Mouse (Mus musculus): ENCODE results near the gene Hist1h3b. TPM values are rescaled to one million over a fixed set of nuclear protein-coding genes. Genes with fewer than 3 reads are reported as not detected.
A peak's percentile ranks its signal among the peaks of the same experiment; 100 is the strongest.
"Not testable (repeated sequence)": the region's sequence is repeated elsewhere in the genome, so short reads cannot be mapped to it uniquely, and the experiment has no call there.

Hist1h3b gene
- total RNA-seq, 2 experiments from 2014 or later = 179 to 251 TPM

DNA sequence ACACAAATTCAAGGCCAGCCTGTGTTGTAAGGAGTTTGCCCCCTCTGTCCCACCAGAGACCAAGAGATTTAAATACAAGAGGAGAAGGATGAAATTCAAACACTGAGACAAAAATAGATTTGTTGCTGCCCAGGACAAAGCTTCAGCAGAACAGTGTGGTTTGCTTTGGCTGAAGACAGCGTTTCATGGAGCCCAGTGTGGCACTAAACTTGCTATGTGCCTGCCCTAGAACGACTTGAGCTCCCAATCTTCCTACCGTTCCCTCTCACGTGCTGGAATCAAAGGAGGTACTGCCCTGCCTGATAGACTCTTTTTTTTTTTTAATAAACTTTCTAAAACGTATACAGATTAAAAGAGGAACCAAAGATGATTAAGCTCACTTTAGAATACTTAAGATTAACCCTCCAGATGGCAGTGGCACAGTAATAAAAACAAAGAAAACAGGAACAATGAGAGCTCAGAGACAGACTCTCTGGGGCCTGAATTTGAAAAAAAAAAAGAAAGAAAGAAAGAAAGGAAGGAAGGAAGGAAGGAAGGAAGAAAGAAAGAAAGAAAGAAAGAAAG lies 16.8 kb downstream of the Hist1h3b start:
- ATAC-seq (replicated peaks; ENCODE audit: low FRiP score, poor library complexity, severe bottlenecking) = no peak

GRCm38 (mm10) chr13:23769613-23770012 lies 17.5 kb downstream of the Hist1h3b start, which contains the start of gene Trim38:
Trim38 (plus strand) TSS chr13:23769913.
- ATAC-seq (replicated peaks; ENCODE audit: low FRiP score, poor library complexity, severe bottlenecking) = not testable (repeated sequence)

- peak; percentile 98 for ATAC-seq (replicated peaks; ENCODE audit: low FRiP score, poor library complexity, severe bottlenecking)
These were observed 20.7 kb downstream of the Hist1h3b start for GRCm38 (mm10) chr13:23772561-23773313.

- ATAC-seq (replicated peaks; ENCODE audit: low FRiP score, poor library complexity, severe bottlenecking) = 0 out of 2 replicates have a peak, but pooled peaks have one; percentile 53
These were observed 26.3 kb downstream of the Hist1h3b start for GRCm38 (mm10) chr13:23778339-23778738.

- no peak for ATAC-seq (replicated peaks; ENCODE audit: low FRiP score, poor library complexity, severe bottlenecking)
These were observed 27.0 kb downstream of the Hist1h3b start for GRCm38 (mm10) chr13:23779025-23779424.

DNA sequence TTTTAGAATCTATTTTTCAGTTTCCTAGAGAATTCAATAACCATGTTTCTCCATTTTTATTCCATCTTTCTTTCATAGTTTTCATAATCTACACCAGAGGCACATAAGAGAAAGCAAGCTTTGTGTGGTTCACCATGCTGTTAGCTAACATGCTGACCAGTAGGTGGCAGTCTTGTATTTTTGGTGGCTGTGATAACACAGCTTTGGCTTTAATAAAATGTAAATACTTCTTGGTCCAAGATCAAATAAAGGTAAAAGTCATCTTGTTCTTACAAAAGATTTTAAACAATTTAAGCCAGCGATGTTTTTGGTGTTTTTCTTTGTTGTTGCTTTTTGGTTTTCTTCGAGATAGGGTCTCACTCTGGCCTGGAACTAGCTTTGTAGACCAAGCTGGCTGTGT lies 40.5 kb downstream of the Hist1h3b start:
- ATAC-seq (replicated peaks; ENCODE audit: low FRiP score, poor library complexity, severe bottlenecking) = peak; percentile 87

DNA sequence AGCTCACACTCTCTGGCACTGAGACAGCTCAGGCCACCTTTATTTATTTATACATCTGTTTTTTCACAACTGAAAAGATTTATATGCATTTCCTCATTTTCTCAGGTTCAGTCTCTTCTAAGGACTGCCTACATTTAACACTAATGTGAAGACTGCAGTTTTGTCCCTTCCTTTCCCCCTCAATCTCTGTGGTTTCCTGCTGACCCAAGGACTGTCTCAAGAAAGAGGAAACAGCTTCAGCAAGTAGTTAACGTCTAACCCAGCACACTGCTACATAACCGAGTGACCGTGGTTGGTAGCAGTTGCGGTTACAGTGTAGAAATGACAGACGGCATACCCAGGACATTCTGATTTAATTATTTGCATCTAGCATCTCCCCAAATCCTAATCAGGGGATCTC lies 47.3 kb downstream of the Hist1h3b start:
- ATAC-seq (replicated peaks; ENCODE audit: low FRiP score, poor library complexity, severe bottlenecking) = no peak

Other genes with a start within 250 kb of the Hist1h3b start
Only the 30 nearest of the 37 such genes appear.
- gene Hist1h1d, start 199.0 kb upstream of the Hist1h3b start, total RNA-seq (2015; ENCODE audit: low replicate concordance) = 14.6 and 16.7 TPM in 2 replicates
- 170 and 238 TPM in 2 replicates for gene Hist1h1d, start 199.0 kb upstream of the Hist1h3b start, total RNA-seq (2017; ENCODE audit: low replicate concordance)
- 37.3 and 49.5 TPM in 2 replicates for gene Hist1h3e, start 189.9 kb upstream of the Hist1h3b start, total RNA-seq (2015; ENCODE audit: low replicate concordance)
- 84.7 and 92.0 TPM in 2 replicates for gene Hist1h3e, start 189.9 kb upstream of the Hist1h3b start, total RNA-seq (2017; ENCODE audit: low replicate concordance)
- gene Hist1h2ae, start 181.0 kb upstream of the Hist1h3b start, total RNA-seq (2015; ENCODE audit: low replicate concordance) = 1.7 TPM in 1 of 2 replicates, not detected in the other
- 122 and 175 TPM in 2 replicates for gene Hist1h2ae, start 181.0 kb upstream of the Hist1h3b start, total RNA-seq (2017; ENCODE audit: low replicate concordance)
- gene Hist1h2bg, start 180.9 kb upstream of the Hist1h3b start, total RNA-seq (2015; ENCODE audit: low replicate concordance) = 170 and 206 TPM in 2 replicates
- gene Hist1h2bg, start 180.9 kb upstream of the Hist1h3b start, total RNA-seq (2017; ENCODE audit: low replicate concordance) = 470 and 670 TPM in 2 replicates
- gene Hist1h2bf, start 178.1 kb upstream of the Hist1h3b start, total RNA-seq (2015; ENCODE audit: low replicate concordance) = 208 and 222 TPM in 2 replicates
- 253 and 407 TPM in 2 replicates for gene Hist1h2bf, start 178.1 kb upstream of the Hist1h3b start, total RNA-seq (2017; ENCODE audit: low replicate concordance)
- not detected in 2 replicates for gene Hist1h2ad, start 177.9 kb upstream of the Hist1h3b start, total RNA-seq (2015; ENCODE audit: low replicate concordance)
- 370 and 678 TPM in 2 replicates for gene Hist1h2ad, start 177.9 kb upstream of the Hist1h3b start, total RNA-seq (2017; ENCODE audit: low replicate concordance)
- gene Hist1h3d, start 176.5 kb upstream of the Hist1h3b start, total RNA-seq (2015; ENCODE audit: low replicate concordance) = 52.8 and 69.6 TPM in 2 replicates
- 50.4 and 63.8 TPM in 2 replicates for gene Hist1h3d, start 176.5 kb upstream of the Hist1h3b start, total RNA-seq (2017; ENCODE audit: low replicate concordance)
- 243 and 262 TPM in 2 replicates for gene Hist1h4d, start 170.7 kb upstream of the Hist1h3b start, total RNA-seq (2015; ENCODE audit: low replicate concordance)
- 403 and 449 TPM in 2 replicates for gene Hist1h4d, start 170.7 kb upstream of the Hist1h3b start, total RNA-seq (2017; ENCODE audit: low replicate concordance)
- gene Hist1h2be, start 131.1 kb upstream of the Hist1h3b start, total RNA-seq (2015; ENCODE audit: low replicate concordance) = 6.7 and 17.6 TPM in 2 replicates
- gene Hist1h2be, start 131.1 kb upstream of the Hist1h3b start, total RNA-seq (2017; ENCODE audit: low replicate concordance) = 69.9 and 74.3 TPM in 2 replicates
- 468 and 530 TPM in 2 replicates for gene Hist1h1e, start 129.7 kb upstream of the Hist1h3b start, total RNA-seq (2015; ENCODE audit: low replicate concordance)
- gene Hist1h1e, start 129.7 kb upstream of the Hist1h3b start, total RNA-seq (2017; ENCODE audit: low replicate concordance) = 717 and 954 TPM in 2 replicates
- 5.6 and 12.3 TPM in 2 replicates for gene Hist1h2ac, start 68.3 kb upstream of the Hist1h3b start, total RNA-seq (2015; ENCODE audit: low replicate concordance)
- gene Hist1h2ac, start 68.3 kb upstream of the Hist1h3b start, total RNA-seq (2017; ENCODE audit: low replicate concordance) = 55.5 and 70.6 TPM in 2 replicates
- 44.9 and 49.2 TPM in 2 replicates for gene Hist1h2bc, start 68.1 kb upstream of the Hist1h3b start, total RNA-seq (2015; ENCODE audit: low replicate concordance)
- gene Hist1h2bc, start 68.1 kb upstream of the Hist1h3b start, total RNA-seq (2017; ENCODE audit: low replicate concordance) = 164 and 206 TPM in 2 replicates
- gene Hist1h1t, start 56.5 kb upstream of the Hist1h3b start, total RNA-seq (2015; ENCODE audit: low replicate concordance) = not detected in 2 replicates
- 1.9 and 2.0 TPM in 2 replicates for gene Hist1h1t, start 56.5 kb upstream of the Hist1h3b start, total RNA-seq (2017; ENCODE audit: low replicate concordance)
- 59.8 and 77.5 TPM in 2 replicates for gene Hist1h4c, start 53.8 kb upstream of the Hist1h3b start, total RNA-seq (2015; ENCODE audit: low replicate concordance)
- gene Hist1h4c, start 53.8 kb upstream of the Hist1h3b start, total RNA-seq (2017; ENCODE audit: low replicate concordance) = 249 and 402 TPM in 2 replicates
- 5.0 and 17.9 TPM in 2 replicates for gene Hfe, start 41.4 kb upstream of the Hist1h3b start, total RNA-seq (2015; ENCODE audit: low replicate concordance)
- 2.0 and 4.5 TPM in 2 replicates for gene Hfe, start 41.4 kb upstream of the Hist1h3b start, total RNA-seq (2017; ENCODE audit: low replicate concordance)
- gene Hist1h1c, start 13.5 kb upstream of the Hist1h3b start, total RNA-seq (2015; ENCODE audit: low replicate concordance) = 188 and 215 TPM in 2 replicates
- 1,447 and 1,942 TPM in 2 replicates for gene Hist1h1c, start 13.5 kb upstream of the Hist1h3b start, total RNA-seq (2017; ENCODE audit: low replicate concordance)
- gene Hist1h3c, start 6.7 kb upstream of the Hist1h3b start, total RNA-seq (2015; ENCODE audit: low replicate concordance) = 41.1 and 59.8 TPM in 2 replicates
- gene Hist1h3c, start 6.7 kb upstream of the Hist1h3b start, total RNA-seq (2017; ENCODE audit: low replicate concordance) = 178 and 330 TPM in 2 replicates
- 79.4 and 128 TPM in 2 replicates for gene Hist1h2bb, start 5.5 kb upstream of the Hist1h3b start, total RNA-seq (2015; ENCODE audit: low replicate concordance)
- 1,415 and 1,638 TPM in 2 replicates for gene Hist1h2bb, start 5.5 kb upstream of the Hist1h3b start, total RNA-seq (2017; ENCODE audit: low replicate concordance)
- 12.5 and 24.5 TPM in 2 replicates for gene Hist1h2ab, start 1.1 kb upstream of the Hist1h3b start, total RNA-seq (2015; ENCODE audit: low replicate concordance)
- 1,181 and 1,326 TPM in 2 replicates for gene Hist1h2ab, start 1.1 kb upstream of the Hist1h3b start, total RNA-seq (2017; ENCODE audit: low replicate concordance)
- gene Hist1h4b, start 4.7 kb downstream of the Hist1h3b start, total RNA-seq (2015; ENCODE audit: low replicate concordance) = 50.5 and 52.2 TPM in 2 replicates
- gene Hist1h4b, start 4.7 kb downstream of the Hist1h3b start, total RNA-seq (2017; ENCODE audit: low replicate concordance) = 150 and 446 TPM in 2 replicates
- 15.4 and 15.7 TPM in 2 replicates for gene Hist1h4a, start 9.0 kb downstream of the Hist1h3b start, total RNA-seq (2015; ENCODE audit: low replicate concordance)
- 211 and 254 TPM in 2 replicates for gene Hist1h4a, start 9.0 kb downstream of the Hist1h3b start, total RNA-seq (2017; ENCODE audit: low replicate concordance)
- 26.3 and 29.6 TPM in 2 replicates for gene Hist1h3a, start 10.1 kb downstream of the Hist1h3b start, total RNA-seq (2015; ENCODE audit: low replicate concordance)
- 171 and 175 TPM in 2 replicates for gene Hist1h3a, start 10.1 kb downstream of the Hist1h3b start, total RNA-seq (2017; ENCODE audit: low replicate concordance)
- gene Hist1h1a, start 11.4 kb downstream of the Hist1h3b start, total RNA-seq (2015; ENCODE audit: low replicate concordance) = 106 and 128 TPM in 2 replicates
- gene Hist1h1a, start 11.4 kb downstream of the Hist1h3b start, total RNA-seq (2017; ENCODE audit: low replicate concordance) = 1,089 and 2,054 TPM in 2 replicates
- gene Trim38, start 17.6 kb downstream of the Hist1h3b start, total RNA-seq (2015; ENCODE audit: low replicate concordance) = not detected in 2 replicates
- not detected in 2 replicates for gene Trim38, start 17.6 kb downstream of the Hist1h3b start, total RNA-seq (2017; ENCODE audit: low replicate concordance)
- not detected in 2 replicates for gene Slc17a2, start 54.7 kb downstream of the Hist1h3b start, total RNA-seq (2015; ENCODE audit: low replicate concordance)
- not detected in 2 replicates for gene Slc17a2, start 54.7 kb downstream of the Hist1h3b start, total RNA-seq (2017; ENCODE audit: low replicate concordance)
- gene Slc17a3, start 87.2 kb downstream of the Hist1h3b start, total RNA-seq (2015; ENCODE audit: low replicate concordance) = not detected in 2 replicates
- gene Slc17a3, start 87.2 kb downstream of the Hist1h3b start, total RNA-seq (2017; ENCODE audit: low replicate concordance) = not detected in 2 replicates
- not detected in 2 replicates for gene Slc17a1, start 115.5 kb downstream of the Hist1h3b start, total RNA-seq (2015; ENCODE audit: low replicate concordance)
- gene Slc17a1, start 115.5 kb downstream of the Hist1h3b start, total RNA-seq (2017; ENCODE audit: low replicate concordance) = not detected in 2 replicates
- gene Slc17a4, start 162.7 kb downstream of the Hist1h3b start, total RNA-seq (2015; ENCODE audit: low replicate concordance) = not detected in 2 replicates
- gene Slc17a4, start 162.7 kb downstream of the Hist1h3b start, total RNA-seq (2017; ENCODE audit: low replicate concordance) = 0.56 TPM in 1 of 2 replicates, not detected in the other
- not detected in 2 replicates for gene Hist1h2ba, start 181.9 kb downstream of the Hist1h3b start, total RNA-seq (2015; ENCODE audit: low replicate concordance)
- gene Hist1h2ba, start 181.9 kb downstream of the Hist1h3b start, total RNA-seq (2017; ENCODE audit: low replicate concordance) = not detected in 2 replicates
- gene Hist1h2aa, start 182.2 kb downstream of the Hist1h3b start, total RNA-seq (2015; ENCODE audit: low replicate concordance) = not detected in 2 replicates
- not detected in 2 replicates for gene Hist1h2aa, start 182.2 kb downstream of the Hist1h3b start, total RNA-seq (2017; ENCODE audit: low replicate concordance)